Mouse (Mus musculus) E14TG2a.4 (cell line): Measurements from ENCODE around the gene Scn1b.

ENCODE experiments used
- CTCF ChIP-seq: conservative IDR thresholded peaks from 2 replicates; pipeline ENCODE4 v1.5.1; 2014; ENCODE audit warnings: low read length
- NANOG ChIP-seq: IDR thresholded peaks from 2 replicates; pipeline ENCODE4 v1.6.1; 2014; ENCODE audit warnings: borderline replicate concordance, low read length, mixed read lengths
- POU5F1 ChIP-seq: IDR thresholded peaks from 2 replicates; pipeline ENCODE4 v1.6.1; 2014; ENCODE audit warnings: low read length, borderline replicate concordance

DNA sequence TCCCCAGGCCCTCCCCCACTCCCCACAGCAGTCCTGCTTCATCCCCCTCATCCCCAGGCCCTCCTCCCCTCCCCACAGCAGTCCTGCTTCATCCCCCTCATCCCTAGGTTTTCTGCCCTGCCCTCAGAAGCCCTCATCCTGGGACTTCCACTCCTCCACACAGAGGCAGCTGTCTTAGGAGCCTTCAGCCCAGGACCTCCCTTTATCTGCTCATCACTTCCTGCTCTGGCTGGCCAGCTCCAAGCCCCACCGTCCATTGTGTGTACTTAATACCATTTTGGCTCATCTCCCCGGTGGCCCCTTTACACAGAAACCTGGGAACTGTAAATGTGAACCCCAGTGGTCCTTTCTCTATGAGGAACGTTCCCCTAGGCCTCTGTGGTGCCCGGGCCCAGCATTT, 14.8 kb downstream of the Scn1b start:
- TF ChIP-seq CTCF: no peak
- no peak for TF ChIP-seq NANOG
- TF ChIP-seq POU5F1: no peak
